Mouse (Mus musculus) lung, postnatal 0 days (tissue): ENCODE measurements around the gene Zdhhc16.

Source experiments
- CTCF ChIP-seq: IDR thresholded peaks from 2 replicates; pipeline ENCODE4 v1.5.1; 2016; ENCODE audit warnings: antibody characterized with exemption, mild to moderate bottlenecking
- EP300 ChIP-seq: IDR thresholded peaks from 2 replicates; pipeline ENCODE4 v1.6.1; 2016; ENCODE audit warnings: antibody characterized with exemption, mild to moderate bottlenecking, control low read depth

DNA sequence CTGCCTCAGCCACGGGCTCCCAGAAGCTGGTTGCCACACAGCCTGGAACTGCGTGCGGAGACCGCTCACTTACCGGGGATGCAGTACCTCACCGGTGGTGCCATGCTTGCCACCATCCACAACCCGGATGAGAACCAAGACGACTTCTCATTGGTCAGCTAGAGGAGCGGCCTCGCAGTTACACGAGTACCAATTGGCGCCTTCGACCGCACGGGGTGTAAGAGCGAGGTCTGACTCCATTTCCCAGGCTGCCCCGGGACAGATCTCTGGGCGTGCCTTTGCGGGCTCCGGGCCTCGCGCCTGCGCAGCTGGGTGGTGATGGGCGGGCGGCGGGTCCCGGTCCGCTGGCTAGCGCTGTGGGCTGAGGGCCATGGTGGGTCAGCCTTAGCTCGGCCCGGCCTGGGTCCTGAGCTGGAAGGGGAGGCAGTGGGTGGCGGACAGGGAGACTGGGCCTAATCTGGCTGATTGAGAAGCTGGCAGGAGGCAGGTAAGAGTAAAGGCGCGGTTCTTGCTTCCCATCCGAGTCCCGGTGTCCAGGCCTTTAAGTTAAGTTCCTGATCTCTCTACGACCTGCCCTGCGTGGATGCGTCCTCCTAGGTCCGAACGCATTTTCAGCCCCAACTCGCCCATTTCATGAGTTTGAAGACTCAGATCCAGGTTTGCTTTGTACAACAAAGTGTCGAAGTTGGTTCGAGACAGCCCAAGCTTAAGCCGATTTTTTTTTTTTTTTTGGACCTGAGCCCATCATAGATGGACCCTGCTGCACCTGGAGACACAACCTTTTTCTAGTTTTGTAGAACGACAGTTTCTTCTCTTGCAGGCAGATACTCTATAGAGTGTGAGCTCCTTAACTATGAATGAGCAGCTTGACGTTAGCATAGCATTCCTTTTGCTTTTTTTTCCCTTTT lies at the start of gene Zdhhc16, which contains the start of gene Exosc1:
- TF ChIP-seq EP300 = no peak
- TF ChIP-seq CTCF = peak; percentile 7; the same call in 1 of the 2 replicates
